Mouse (Mus musculus) MEL (cell line): ENCODE data around the gene Npas4.

Source experiments
- CTCF ChIP-seq, 3 experiments: IDR thresholded peaks in 2 of 3; conservative IDR thresholded peaks in 1 of 3; 2 replicates each; pipeline ENCODE4 v1.5.1; 2011 to 2012; ENCODE audit warnings: low read length in 3 of 3, low read depth in 2 of 3, mild to moderate bottlenecking in 2 of 3, improper control_type of control experiment in 1 of 3, inconsistent platforms in 1 of 3, mixed read lengths in 1 of 3, moderate library complexity in 1 of 3; ENCODE audit not compliant: control insufficient read depth in 1 of 3, insufficient read depth in 1 of 3, poor library complexity in 1 of 3, severe bottlenecking in 1 of 3
- SIN3A ChIP-seq: IDR thresholded peaks from 2 replicates; pipeline ENCODE4 v1.6.1; 2012; ENCODE audit warnings: low read length, improper control_type of control experiment, inconsistent platforms

DNA sequence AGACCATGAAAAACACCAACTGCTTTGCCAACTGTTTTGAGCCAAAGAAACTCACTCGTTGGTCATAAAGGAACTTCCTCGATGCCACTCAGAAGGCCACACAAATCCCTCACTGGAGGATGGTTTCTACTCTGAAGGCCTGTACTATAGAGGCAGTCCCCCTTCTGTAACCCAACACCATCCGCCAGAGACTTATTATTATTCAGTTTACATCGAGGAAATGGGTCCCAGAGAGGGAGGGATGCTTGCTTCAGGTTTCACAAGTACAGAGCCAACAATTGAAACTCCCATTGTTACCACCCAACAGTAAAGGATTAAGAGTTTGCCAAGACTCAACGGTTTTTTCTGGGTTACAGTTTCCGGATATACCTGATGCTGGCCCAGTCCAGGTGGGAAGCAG is 44.6 kb downstream of the Npas4 start:
- TF ChIP-seq SIN3A, result no peak
- TF ChIP-seq CTCF (IDR thresholded peaks at IDR 0.05 in 2 of 3, conservative IDR thresholded peaks at IDR 0.05 in 1 of 3; ENCODE audit: control insufficient read depth in 1 of 3, insufficient read depth in 1 of 3, low read depth in 2 of 3, low read length in 3 of 3, poor library complexity in 1 of 3, severe bottlenecking in 1 of 3), result no peak
